Mouse (Mus musculus) brain, embryonic 14.5 days (tissue): Measurements from ENCODE around the gene Prrt4.

ENCODE experiments used
- CTCF ChIP-seq: fragments of 200-500 bp; IDR thresholded peaks from 2 replicates; pipeline ENCODE4 v1.5.1; 2012; ENCODE audit warnings: inconsistent platforms, mild to moderate bottlenecking, moderate library complexity, borderline replicate concordance; ENCODE audit not compliant: insufficient read depth, insufficient read length; ENCODE audit errors: extremely low read depth
- POLR2A ChIP-seq: fragments of 200-500 bp; IDR thresholded peaks from 2 replicates; pipeline ENCODE4 v1.6.1; 2012; ENCODE audit warnings: mild to moderate bottlenecking, inconsistent platforms, borderline replicate concordance; ENCODE audit not compliant: poor library complexity, insufficient read depth, insufficient read length, severe bottlenecking; ENCODE audit errors: extremely low read depth

DNA sequence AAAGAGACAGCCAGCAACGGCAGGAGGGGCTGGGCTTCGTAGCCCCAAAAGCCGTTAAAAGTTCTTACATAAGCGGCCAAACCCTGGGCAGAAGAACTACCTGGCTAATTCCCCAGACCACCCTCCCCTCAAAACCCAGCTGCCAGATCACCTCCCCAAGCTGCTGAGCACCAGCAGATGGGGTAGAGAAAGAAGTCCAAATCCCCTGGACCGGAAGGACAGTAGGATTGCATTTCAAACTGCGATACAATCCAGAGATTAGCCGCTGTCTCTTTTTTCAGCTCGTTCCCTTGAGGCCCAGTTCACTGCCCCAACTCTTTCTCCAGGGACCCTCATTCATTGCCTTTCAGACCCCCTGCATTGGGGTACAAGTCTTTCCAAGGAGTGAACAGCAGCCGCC is 35.8 kb upstream of the Prrt4 start:
- no peak for TF ChIP-seq CTCF
- no peak for TF ChIP-seq POLR2A
